Mouse (Mus musculus): Measurements from ENCODE around the gene Vmn1r65. TPM values are rescaled to one million over a fixed set of nuclear protein-coding genes. Genes with fewer than 3 reads are reported as not detected.

Vmn1r65 gene
- polyA plus RNA-seq (2012; rRNA removed; ENCODE audit: low replicate concordance): not detected in 2 replicates

GRCm38 (mm10) chr7:6010910-6011309 lies at the start of gene Vmn1r65:
TSS of gene Vmn1r65 (minus strand) at chr7:6011010.

GRCm38 (mm10) chr7:6044861-6045260 lies 34.1 kb upstream of the Vmn1r65 start, which contains the start of gene Nlrp4c:
TSS of gene Nlrp4c (plus strand) at chr7:6045161.

Other genes starting within 250 kb of the Vmn1r65 start
- gene Vmn1r63, start 205.6 kb downstream of the Vmn1r65 start, polyA plus RNA-seq (2012; rRNA removed; ENCODE audit: low replicate concordance): not detected in 2 replicates
- not detected in 2 replicates for gene Vmn1r64, start 126.5 kb downstream of the Vmn1r65 start, polyA plus RNA-seq (2012; rRNA removed; ENCODE audit: low replicate concordance)
- gene Nlrp4c, start 34.2 kb upstream of the Vmn1r65 start, polyA plus RNA-seq (2012; rRNA removed; ENCODE audit: low replicate concordance): not detected in 2 replicates
- gene Zfp787, start 145.0 kb upstream of the Vmn1r65 start, polyA plus RNA-seq (2012; rRNA removed; ENCODE audit: low replicate concordance): 34.9 and 67.2 TPM in 2 replicates
- 20.8 and 44.5 TPM in 2 replicates for gene Zfp444, start 161.2 kb upstream of the Vmn1r65 start, polyA plus RNA-seq (2012; rRNA removed; ENCODE audit: low replicate concordance)
- gene Galp, start 186.1 kb upstream of the Vmn1r65 start, polyA plus RNA-seq (2012; rRNA removed; ENCODE audit: low replicate concordance): not detected in 2 replicates
- not detected in 2 replicates for gene Zscan5b, start 211.3 kb upstream of the Vmn1r65 start, polyA plus RNA-seq (2012; rRNA removed; ENCODE audit: low replicate concordance)
- gene Epp13, start 241.7 kb upstream of the Vmn1r65 start, polyA plus RNA-seq (2012; rRNA removed; ENCODE audit: low replicate concordance): not detected in 2 replicates

Measured in mammary gland, adult 2 months (tissue).